Mouse (Mus musculus): ENCODE results near the gene Usp5. TPM values are rescaled to one million over a fixed set of nuclear protein-coding genes. Genes with fewer than 3 reads are reported as not detected.
"Not testable (repeated sequence)": the region's sequence is repeated elsewhere in the genome, so short reads cannot be mapped to it uniquely, and the experiment has no call there.

Gene Usp5
- polyA plus RNA-seq, 1 experiment from 2014 or later, result 177 TPM

GRCm38 (mm10) chr6:124814858-124815774 lies 14.2 kb downstream of the Usp5 start:
- no peaks in the 10 kb centered on the region for H3K9me3 ChIP-seq
- no peak for ATAC-seq (ENCODE audit: low FRiP score, low read depth)
- H3K4me2 ChIP-seq (replicated peaks), result peak overlapping the region; percentile 95
- peaks cover 74% of the 10 kb centered on the region for H3K36me3 ChIP-seq
- no peak overlapping the region for H3K9ac ChIP-seq
- H3K4me3 ChIP-seq, result no peak overlapping the region; the same call in 1 of the 2 replicates
- H3K27me3 ChIP-seq, result no peaks in the 10 kb centered on the region
- WGBS, result 62% methylated on average over 9 of the region's 9 CpGs
- H3K27ac ChIP-seq, result peak overlapping the region; percentile 72; the same call in 1 of the 2 replicates
- peaks cover 37% of the 10 kb centered on the region for H3K4me1 ChIP-seq

- Histone ChIP-seq H3K4me2 (replicated peaks) (peak overlapping the region; percentile 95), H3K4me1 (peaks cover 43% of the 10 kb centered on the region), H3K27me3 (no peaks in the 10 kb centered on the region), H3K9me3 (no peaks in the 10 kb centered on the region), H3K9ac (no peak overlapping the region; the same call in none of the 2 replicates), H3K36me3 (peaks cover 70% of the 10 kb centered on the region), H3K4me3 (peak overlapping the region; percentile 71), H3K27ac (peak overlapping the region; percentile 72; the same call in 1 of the 2 replicates)
- WGBS, result 39% methylated on average over 8 of the region's 8 CpGs
- peak; percentile 41 for ATAC-seq (ENCODE audit: low FRiP score, low read depth)
These were observed 14.8 kb downstream of the Usp5 start for GRCm38 (mm10) chr6:124814448-124814847.

GRCm38 (mm10) chr6:124813933-124814332 lies 15.4 kb downstream of the Usp5 start, which contains the start of gene Tpi1:
Tpi1 (minus strand) TSS chr6:124814296.
- H3K9me3 ChIP-seq, result no peaks in the 10 kb centered on the region
- H3K4me1 ChIP-seq, result peaks cover 43% of the 10 kb centered on the region
- peak within 1 kb of the TSS; percentile 71 for H3K4me3 ChIP-seq
- ATAC-seq (ENCODE audit: low FRiP score, low read depth), result peak; percentile 91
- 0% methylated on average over 22 of the region's 22 CpGs for WGBS
- peak within 1 kb of the TSS; percentile 88 for H3K9ac ChIP-seq
- H3K27ac ChIP-seq, result peak within 1 kb of the TSS; percentile 92
- peak within 1 kb of the TSS; percentile 95 for H3K4me2 ChIP-seq (replicated peaks)
- no peaks in the 10 kb centered on the region for H3K27me3 ChIP-seq
- H3K36me3 ChIP-seq, result peaks cover 65% of the 10 kb centered on the region

GRCm38 (mm10) chr6:124813496-124813895 lies 15.8 kb downstream of the Usp5 start:
- H3K27ac ChIP-seq, result peak overlapping the region; percentile 92
- peak overlapping the region; percentile 88 for H3K9ac ChIP-seq
- peaks cover 61% of the 10 kb centered on the region for H3K36me3 ChIP-seq
- H3K27me3 ChIP-seq, result no peaks in the 10 kb centered on the region
- H3K4me1 ChIP-seq, result peaks cover 43% of the 10 kb centered on the region
- WGBS, result under 1% methylated on average over 18 of the region's 18 CpGs
- H3K9me3 ChIP-seq, result no peaks in the 10 kb centered on the region
- peak; percentile 60 for ATAC-seq (ENCODE audit: low FRiP score, low read depth)
- peak overlapping the region; percentile 95 for H3K4me2 ChIP-seq (replicated peaks)
- H3K4me3 ChIP-seq, result peak overlapping the region; percentile 71

GRCm38 (mm10) chr6:124812848-124813247 lies 16.4 kb downstream of the Usp5 start:
- Histone ChIP-seq H3K9me3 (no peaks in the 10 kb centered on the region), H3K27ac (peak overlapping the region; percentile 92), H3K4me2 (replicated peaks) (peak overlapping the region; percentile 95), H3K27me3 (no peaks in the 10 kb centered on the region), H3K36me3 (peaks cover 54% of the 10 kb centered on the region), H3K4me3 (peak overlapping the region; percentile 71), H3K4me1 (peaks cover 48% of the 10 kb centered on the region), H3K9ac (peak overlapping the region; percentile 88)
- 16% methylated on average over 9 of the region's 9 CpGs for WGBS
- no peak for ATAC-seq (ENCODE audit: low FRiP score, low read depth)

GRCm38 (mm10) chr6:124811701-124812560 lies 17.4 kb downstream of the Usp5 start:
- Histone ChIP-seq H3K9me3 (no peaks in the 10 kb centered on the region), H3K9ac (peak overlapping the region; percentile 88), H3K27ac (no peak overlapping the region), H3K4me1 (peaks cover 48% of the 10 kb centered on the region), H3K4me2 (replicated peaks) (peak overlapping the region; percentile 95), H3K4me3 (peak overlapping the region; percentile 71), H3K36me3 (peaks cover 45% of the 10 kb centered on the region), H3K27me3 (no peaks in the 10 kb centered on the region)
- ATAC-seq (ENCODE audit: low FRiP score, low read depth), result no peak
- WGBS, result 80% methylated on average over 24 of the region's 24 CpGs

GRCm38 (mm10) chr6:124811403-124811665 lies 17.9 kb downstream of the Usp5 start:
- WGBS, result 80% methylated on average over 4 of the region's 4 CpGs
- H3K9ac ChIP-seq, result 0 out of 2 replicates have a peak overlapping the region, but pooled peaks have one; percentile 31
- H3K4me2 ChIP-seq (replicated peaks), result peak overlapping the region; percentile 95
- no peak overlapping the region for H3K27ac ChIP-seq
- H3K4me1 ChIP-seq, result peaks cover 52% of the 10 kb centered on the region
- H3K36me3 ChIP-seq, result peaks cover 39% of the 10 kb centered on the region
- H3K27me3 ChIP-seq, result no peaks in the 10 kb centered on the region
- H3K9me3 ChIP-seq, result no peaks in the 10 kb centered on the region
- ATAC-seq (ENCODE audit: low FRiP score, low read depth), result no peak
- H3K4me3 ChIP-seq, result no peak overlapping the region

- H3K27ac ChIP-seq, result not testable (repeated sequence)
- peaks cover 58% of the 10 kb centered on the region for H3K4me1 ChIP-seq
These were observed 18.5 kb downstream of the Usp5 start for GRCm38 (mm10) chr6:124810566-124811402.

GRCm38 (mm10) chr6:124809775-124810538 lies 19.3 kb downstream of the Usp5 start:
- WGBS, result 50% methylated on average over 14 of the region's 14 CpGs
- Histone ChIP-seq H3K9ac (peak overlapping the region; percentile 74), H3K9me3 (no peaks in the 10 kb centered on the region), H3K4me3 (peak overlapping the region; percentile 63), H3K4me1 (peaks cover 59% of the 10 kb centered on the region), H3K27me3 (no peaks in the 10 kb centered on the region), H3K4me2 (replicated peaks) (peak overlapping the region; percentile 86), H3K36me3 (peaks cover 26% of the 10 kb centered on the region), H3K27ac (peak overlapping the region; percentile 89; the same call in 1 of the 2 replicates)
- ATAC-seq (ENCODE audit: low FRiP score, low read depth), result no peak

More at GRCm38 (mm10) chr6:124810566-124811402, 18.5 kb downstream of the Usp5 start:
- not testable (repeated sequence) for H3K9ac ChIP-seq; H3K9me3 ChIP-seq; H3K4me3 ChIP-seq; H3K27me3 ChIP-seq; ATAC-seq (ENCODE audit: low FRiP score, low read depth)
- Histone ChIP-seq H3K4me2 (replicated peaks) (peak overlapping the region; percentile 86; the same call in 1 of the 2 replicates), H3K36me3 (peaks cover 34% of the 10 kb centered on the region)
- 86% methylated on average over 11 of the region's 11 CpGs for WGBS

- H3K4me3 ChIP-seq, result peak overlapping the region; percentile 63
- peak; percentile 13 for ATAC-seq (ENCODE audit: low FRiP score, low read depth)
- H3K4me1 ChIP-seq, result peaks cover 52% of the 10 kb centered on the region
- no peaks in the 10 kb centered on the region for H3K9me3 ChIP-seq
- no peaks in the 10 kb centered on the region for H3K27me3 ChIP-seq
- under 1% methylated on average over 35 of the region's 35 CpGs for WGBS
- peak overlapping the region; percentile 74 for H3K9ac ChIP-seq
- H3K36me3 ChIP-seq, result peaks cover 25% of the 10 kb centered on the region
- peak overlapping the region; percentile 86 for H3K4me2 ChIP-seq (replicated peaks)
- H3K27ac ChIP-seq, result peak overlapping the region; percentile 89
These were observed 20.1 kb downstream of the Usp5 start for GRCm38 (mm10) chr6:124809052-124809774.

All from limb, embryonic 13.5 days (tissue).